Mouse (Mus musculus): ENCODE measurements around the gene Smim17.
"Not testable (repeated sequence)": the region's sequence is repeated elsewhere in the genome, so short reads cannot be mapped to it uniquely, and the experiment has no call there.

Smim17 gene

DNA sequence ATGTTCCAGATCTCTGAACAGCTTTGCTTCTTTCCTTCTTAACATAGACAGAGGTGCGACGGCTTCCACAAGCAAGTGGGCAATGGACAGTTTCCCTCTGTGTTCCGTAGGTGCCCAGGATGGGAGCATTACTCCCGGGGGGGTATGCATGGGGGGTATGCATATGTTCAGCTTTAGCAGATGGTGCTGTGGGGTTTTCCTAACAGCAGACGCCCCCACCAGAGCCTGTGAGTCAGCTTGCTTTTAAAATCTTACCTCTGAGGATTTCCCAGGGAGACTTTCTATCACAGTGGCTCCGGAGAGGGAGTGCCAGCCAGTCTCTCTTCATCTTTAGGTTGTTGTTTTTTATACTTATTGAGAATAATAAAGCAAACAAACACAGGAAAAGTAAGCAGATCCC lies 21.4 kb downstream of the Smim17 start:
- DNase-seq, result no peak

GRCm38 (mm10) chr7:6429381-6429780 lies 30.9 kb downstream of the Smim17 start:
- no peak for DNase-seq

DNA sequence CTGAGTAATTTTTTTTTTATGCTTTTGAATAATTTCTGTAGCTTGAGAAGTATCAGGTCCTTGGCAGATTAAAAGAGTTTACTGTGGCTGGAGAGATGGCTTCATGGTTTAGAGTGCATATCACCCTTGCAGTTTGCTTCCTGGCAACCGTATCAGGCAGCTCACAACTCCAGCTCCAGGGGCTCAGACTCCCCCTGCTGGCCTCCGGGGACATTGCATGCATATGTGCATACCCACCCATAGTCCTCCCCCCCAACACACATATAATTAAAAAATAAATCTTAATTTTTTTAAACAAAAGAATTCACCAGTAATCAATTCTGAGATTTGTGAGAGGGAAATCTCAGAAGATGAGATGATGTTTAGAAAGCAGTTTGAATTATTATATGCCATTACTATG lies 31.8 kb downstream of the Smim17 start:
- DNase-seq, result no peak

GRCm38 (mm10) chr7:6438388-6438787 lies 39.9 kb downstream of the Smim17 start, which contains the start of gene Olfr1344:
Olfr1344 (plus strand) TSS chr7:6438688.
- no peak for DNase-seq

GRCm38 (mm10) chr7:6441173-6441572 lies 42.7 kb downstream of the Smim17 start:
- no peak for DNase-seq

DNA sequence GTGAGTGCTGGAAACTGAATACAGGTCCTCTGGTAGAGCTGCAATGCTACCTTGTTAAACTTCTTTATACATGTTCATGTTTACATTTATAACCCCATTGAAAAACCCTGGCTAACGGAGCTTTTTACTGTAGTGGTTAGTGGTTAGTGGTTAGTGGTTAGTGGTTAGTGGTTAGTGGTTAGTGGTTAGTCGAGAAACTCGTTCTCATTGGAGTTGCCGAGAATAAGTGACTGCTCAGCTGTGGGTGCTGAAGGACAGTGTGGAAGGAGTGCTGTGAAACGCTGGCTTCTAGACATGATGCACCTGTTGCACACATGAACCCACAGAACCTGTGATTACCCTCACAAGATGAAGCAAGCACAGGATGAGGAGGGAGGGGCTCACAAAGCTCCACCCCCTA lies 49.3 kb downstream of the Smim17 start:
- no peak for DNase-seq

- DNase-seq, result no peak
Measured at GRCm38 (mm10) chr7:6455868-6456267, 57.4 kb downstream of the Smim17 start, which contains the start of gene Olfr1336. Olfr1336 (plus strand) TSS chr7:6456168.

- no peak for DNase-seq
Measured at GRCm38 (mm10) chr7:6456399-6456798, 57.9 kb downstream of the Smim17 start.

DNA sequence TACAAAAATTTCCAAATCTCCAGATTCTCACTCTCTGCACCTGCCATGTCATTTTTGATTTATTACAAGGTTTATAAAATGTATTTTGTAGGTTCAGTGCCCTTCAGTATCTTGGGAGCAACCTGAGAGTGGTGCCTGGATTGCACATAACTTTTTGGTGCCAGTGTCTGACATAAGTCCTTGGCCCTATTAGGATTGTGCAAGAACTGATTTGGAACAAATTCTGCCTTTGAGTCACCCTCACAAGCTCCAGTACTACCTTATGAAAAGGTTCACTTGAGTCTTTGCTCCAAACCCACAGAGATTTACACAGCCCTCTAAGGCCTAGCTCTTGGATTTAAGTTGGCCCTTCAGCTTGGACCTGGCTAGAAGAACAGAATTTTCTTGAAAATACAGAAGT lies 68.4 kb downstream of the Smim17 start, which contains the start of gene Olfr1346:
Gene Olfr1346 (plus strand): TSS at position 151 of the 400 bp plus-strand sequence.
- DNase-seq, result no peak

DNA sequence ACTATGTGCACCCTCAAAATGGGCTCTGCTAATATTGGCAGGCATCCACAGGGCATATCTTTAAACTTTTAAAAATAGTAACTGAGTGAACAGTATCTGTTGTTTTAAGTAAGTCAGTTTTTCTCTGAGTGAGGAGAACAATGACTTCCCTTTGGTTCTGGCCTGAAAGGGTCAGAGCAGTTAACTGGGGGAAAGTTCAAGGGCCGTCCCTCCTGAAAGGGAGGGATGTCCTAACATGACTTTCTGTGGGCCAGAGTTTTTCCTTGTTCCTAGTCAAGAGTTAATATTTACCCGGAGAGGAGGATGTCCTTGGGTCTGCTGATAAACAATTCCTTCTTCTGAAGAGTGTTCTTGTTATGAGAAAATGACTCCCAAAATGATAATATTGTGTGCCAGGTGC lies 79.1 kb downstream of the Smim17 start:
- DNase-seq, result not testable (repeated sequence)

All from cerebellum, adult 9-10 months (tissue).